Mouse (Mus musculus) heart, embryonic 15.5 days (tissue): Measurements from ENCODE around the gene Gria1. TPM values are rescaled to one million over a fixed set of nuclear protein-coding genes. Genes with fewer than 3 reads are reported as not detected.

Experiments used
- ATAC-seq: fragments of 200-750 bp; cut with Nextera tagmentation; replicated peaks from 2 replicates; pipeline ENCODE4 v1.8.0; 2017; ENCODE audit warnings: low read depth, moderate TSS enrichment; ENCODE audit not compliant: insufficient number of reproducible peaks, insufficient read depth, low FRiP score
- H3K27ac ChIP-seq: fragments of 300-500 bp; sonication (generic); 2 replicates; pipeline ENCODE4 v1.5.1; 2015; ENCODE audit warnings: mild to moderate bottlenecking, inconsistent platforms
- H3K27me3 ChIP-seq: fragments of 300-500 bp; sonication (generic); 2 replicates; pipeline ENCODE4 v1.6.1; 2015; ENCODE audit warnings: inconsistent platforms
- H3K36me3 ChIP-seq: fragments of 300-500 bp; sonication (generic); 2 replicates; pipeline ENCODE4 v1.6.1; 2015; ENCODE audit warnings: mild to moderate bottlenecking, inconsistent platforms
- H3K4me1 ChIP-seq: fragments of 300-500 bp; sonication (generic); replicated peaks from 2 replicates; pipeline ENCODE4 v1.6.1; 2015; ENCODE audit warnings: inconsistent platforms
- H3K4me2 ChIP-seq: fragments of 300-500 bp; sonication (generic); 2 replicates; pipeline ENCODE4 v1.6.1; 2015; ENCODE audit warnings: inconsistent platforms, mild to moderate bottlenecking, moderate library complexity
- H3K4me3 ChIP-seq: fragments of 300-500 bp; sonication (generic); 2 replicates; pipeline ENCODE4 v1.5.1; 2015; ENCODE audit warnings: mild to moderate bottlenecking, inconsistent platforms
- H3K9ac ChIP-seq: fragments of 300-500 bp; sonication (generic); 2 replicates; pipeline ENCODE4 v1.6.1; 2015; ENCODE audit warnings: mild to moderate bottlenecking, inconsistent platforms
- H3K9me3 ChIP-seq: fragments of 300-500 bp; sonication (generic); replicated peaks from 2 replicates; pipeline ENCODE4 v1.6.1; 2016; ENCODE audit warnings: inconsistent platforms
- WGBS: fragments of 180-500 bp; shearing (Covaris S2); methylation state at CpG from one replicate; pipeline ENCODE4 v1.1.7; 2015; ENCODE audit warnings: mixed read lengths; 5-methylcytosine and 5-hydroxymethylcytosine counted together
- polyA plus RNA-seq: library from polyadenylated mRNA; unstranded; fragments of >200 nt; fragmentation: Nextera tagmentation; extraction: Ambion mirVana; gene quantifications from 2 replicates; pipeline ENCODE4 v1.2.1, GENCODE M21; 2015

Gene Gria1
- polyA plus RNA-seq, 1 experiment from 2014 or later: 5.6 TPM

DNA sequence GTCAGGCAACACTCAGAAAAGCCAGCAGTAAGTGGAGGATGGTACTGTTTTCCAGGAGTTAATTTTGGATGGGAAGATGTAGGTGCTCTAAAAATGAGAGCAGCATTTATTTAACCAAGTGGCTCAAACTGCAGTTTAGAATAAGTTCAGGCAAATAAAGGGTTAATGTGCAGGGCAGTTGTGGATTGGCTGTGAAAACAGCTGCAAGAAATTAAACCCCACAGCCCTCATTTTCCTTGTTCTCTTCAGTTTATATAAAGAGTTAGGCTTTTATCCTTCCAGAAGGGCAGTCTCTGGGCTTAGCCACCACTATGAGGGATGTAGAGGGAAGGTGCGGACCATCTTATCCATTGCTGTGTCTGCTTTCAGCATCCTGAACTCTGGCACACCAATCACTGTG, 225.2 kb downstream of the Gria1 start:
- Histone ChIP-seq H3K27me3 (no peaks in the 10 kb centered on the region), H3K9me3 (no peaks in the 10 kb centered on the region), H3K4me2 (no peak overlapping the region), H3K36me3 (no peaks in the 10 kb centered on the region), H3K4me3 (no peak overlapping the region), H3K27ac (no peak overlapping the region), H3K9ac (no peak overlapping the region), H3K4me1 (no peaks in the 10 kb centered on the region)
- no peak for ATAC-seq
- 72% methylated on average over 1 of the region's 1 CpGs for WGBS

DNA sequence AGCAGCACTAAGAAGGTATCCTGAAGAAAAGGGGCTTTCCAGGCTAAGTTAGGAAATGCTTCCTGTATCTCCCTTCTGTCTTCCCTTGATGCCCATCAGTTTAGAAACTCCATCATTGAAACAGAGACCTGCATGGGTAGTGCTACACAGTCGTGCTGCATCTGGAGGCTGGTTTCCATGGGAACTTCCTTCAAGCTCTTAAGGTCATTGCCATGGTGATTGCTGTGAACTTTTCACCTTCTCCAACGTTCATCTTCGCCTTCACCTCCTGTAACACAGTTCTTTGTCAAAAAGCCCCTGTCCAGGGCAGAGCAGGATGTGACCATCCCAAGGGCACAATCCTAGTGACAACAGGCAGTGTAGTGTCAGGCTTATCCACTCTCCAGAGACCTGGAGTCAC, 228.6 kb downstream of the Gria1 start:
- ATAC-seq: no peak
- Histone ChIP-seq H3K27me3 (no peaks in the 10 kb centered on the region), H3K9me3 (no peaks in the 10 kb centered on the region), H3K27ac (no peak overlapping the region), H3K36me3 (no peaks in the 10 kb centered on the region), H3K4me3 (no peak overlapping the region), H3K4me1 (no peaks in the 10 kb centered on the region), H3K9ac (no peak overlapping the region), H3K4me2 (no peak overlapping the region)
- 44% methylated on average over 3 of the region's 3 CpGs for WGBS

DNA sequence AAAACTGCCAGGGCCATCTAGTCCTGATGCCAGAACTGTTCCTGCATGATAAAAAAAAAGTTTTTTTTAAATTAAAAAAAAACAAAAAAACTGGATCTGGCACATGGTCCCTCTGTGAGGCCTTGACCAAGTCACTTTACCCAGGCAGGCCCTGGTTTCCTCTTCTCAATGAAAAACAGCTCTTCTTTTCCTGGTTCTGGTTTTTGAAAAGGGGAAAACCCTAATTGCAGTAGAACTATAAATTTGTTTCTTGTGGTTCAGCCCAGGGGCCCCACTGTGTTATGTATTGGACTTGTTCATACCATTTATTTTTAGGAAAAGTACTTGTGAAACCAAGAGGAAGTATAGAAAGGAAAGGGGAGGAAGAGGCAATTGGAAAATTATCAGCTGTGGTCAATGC, 232.6 kb downstream of the Gria1 start:
- ATAC-seq: no peak

DNA sequence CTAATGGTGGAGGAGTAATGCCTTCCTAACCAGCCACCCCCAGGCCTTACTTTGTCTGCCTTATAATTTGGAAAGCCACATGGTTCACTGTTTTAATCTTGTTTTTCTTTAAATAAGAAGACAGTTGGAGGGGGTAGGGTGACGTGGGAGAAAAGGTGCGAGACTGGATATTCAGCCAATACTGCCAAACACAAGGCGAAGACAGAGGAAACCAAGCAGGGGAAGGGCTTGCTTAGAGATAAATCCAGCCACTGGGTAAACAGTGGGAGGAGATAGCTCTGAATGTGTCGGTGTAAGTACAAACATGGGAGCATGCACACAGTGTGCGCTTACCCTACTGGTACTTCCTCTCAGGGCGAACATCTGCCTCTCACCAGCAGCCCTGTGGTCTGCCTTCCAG, 233.4 kb downstream of the Gria1 start:
- 48% methylated on average over 6 of the region's 6 CpGs for WGBS
- ATAC-seq: no peak; the same call in 1 of the 2 replicates

More for the DNA sequence above, 232.6 kb downstream of the Gria1 start:
- Histone ChIP-seq H3K27ac (no peak overlapping the region), H3K4me3 (no peak overlapping the region), H3K9me3 (no peaks in the 10 kb centered on the region), H3K4me2 (no peak overlapping the region), H3K27me3 (no peaks in the 10 kb centered on the region), H3K36me3 (no peaks in the 10 kb centered on the region), H3K4me1 (no peaks in the 10 kb centered on the region), H3K9ac (no peak overlapping the region)

DNA sequence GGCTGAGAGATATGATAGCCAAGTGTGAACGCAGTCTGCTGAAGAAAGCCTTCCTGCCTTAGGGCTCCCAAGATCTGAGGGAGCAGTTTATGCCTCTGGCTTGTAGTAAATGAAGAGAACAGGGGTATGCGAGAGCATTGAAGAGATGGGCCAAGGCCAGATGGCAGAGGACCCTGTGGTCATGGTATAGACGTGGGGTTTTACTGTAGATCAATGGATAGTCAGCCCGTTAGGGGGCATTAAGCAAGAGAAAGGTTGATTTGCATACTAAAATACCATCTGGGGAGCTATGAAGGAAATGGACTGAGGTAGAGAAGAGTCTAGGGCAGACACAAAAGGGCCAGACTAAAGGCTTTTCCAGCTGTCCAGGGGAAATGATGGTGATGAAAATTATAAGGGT, 237.7 kb downstream of the Gria1 start:
- no peaks in the 10 kb centered on the region for H3K27me3 ChIP-seq

More for the DNA sequence above, 233.4 kb downstream of the Gria1 start:
- Histone ChIP-seq H3K4me3 (no peak overlapping the region), H3K4me2 (no peak overlapping the region), H3K9ac (no peak overlapping the region), H3K9me3 (no peaks in the 10 kb centered on the region), H3K27me3 (no peaks in the 10 kb centered on the region), H3K27ac (no peak overlapping the region), H3K36me3 (no peaks in the 10 kb centered on the region), H3K4me1 (no peaks in the 10 kb centered on the region)

DNA sequence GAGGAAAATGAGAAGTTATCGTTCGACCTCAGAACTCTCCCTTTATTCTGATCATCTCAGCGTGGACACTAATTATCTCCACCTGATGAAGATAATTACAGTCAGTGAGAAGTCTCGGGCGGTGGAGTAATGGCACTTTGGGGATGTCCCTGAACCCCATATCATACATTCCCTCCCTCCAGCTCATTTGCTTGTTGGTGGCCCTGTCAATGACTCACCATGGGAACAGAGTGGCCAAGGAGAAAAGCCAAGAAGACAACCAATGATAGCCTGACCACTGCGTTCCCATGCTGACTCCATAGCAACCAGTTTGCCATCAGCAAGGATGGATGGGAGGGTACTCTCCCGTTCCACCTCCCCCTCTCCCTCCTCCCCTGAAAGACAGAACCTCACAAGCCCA, 238.9 kb downstream of the Gria1 start:
- no peak overlapping the region for H3K4me3 ChIP-seq
- H3K4me2 ChIP-seq: no peak overlapping the region
- 76% methylated on average over 7 of the region's 7 CpGs for WGBS
- H3K36me3 ChIP-seq: no peaks in the 10 kb centered on the region
- no peak overlapping the region for H3K27ac ChIP-seq
- H3K4me1 ChIP-seq: no peaks in the 10 kb centered on the region
- no peak for ATAC-seq
- H3K9ac ChIP-seq: no peak overlapping the region
- no peaks in the 10 kb centered on the region for H3K9me3 ChIP-seq
- H3K27me3 ChIP-seq: no peaks in the 10 kb centered on the region

More for the DNA sequence above, 237.7 kb downstream of the Gria1 start:
- no peak overlapping the region for H3K9ac ChIP-seq
- no peak for ATAC-seq
- H3K4me3 ChIP-seq: no peak overlapping the region
- H3K27ac ChIP-seq: no peak overlapping the region
- no peaks in the 10 kb centered on the region for H3K4me1 ChIP-seq
- H3K4me2 ChIP-seq: no peak overlapping the region
- 72% methylated on average over 4 of the region's 4 CpGs for WGBS
- no peaks in the 10 kb centered on the region for H3K9me3 ChIP-seq
- H3K36me3 ChIP-seq: no peaks in the 10 kb centered on the region

DNA sequence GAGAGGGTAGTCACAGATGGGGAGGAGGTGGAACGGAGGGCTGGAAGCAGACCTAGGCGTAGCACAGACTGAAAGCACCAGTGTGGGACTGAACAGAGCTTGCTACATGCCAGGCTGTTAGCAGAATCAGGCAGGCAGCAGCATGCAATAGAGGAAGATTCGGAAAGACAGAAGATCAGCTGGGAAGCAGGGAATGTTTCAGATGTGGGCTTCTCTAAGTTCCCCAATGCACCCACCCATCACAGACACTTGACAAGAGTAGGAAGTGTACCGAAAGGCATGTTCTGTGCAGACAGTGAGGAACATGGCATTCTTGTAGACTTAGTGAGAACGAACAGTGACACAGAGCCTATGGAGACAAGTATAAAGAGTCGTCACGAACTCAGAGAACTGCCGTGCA, 260.5 kb downstream of the Gria1 start:
- H3K4me3 ChIP-seq: no peak overlapping the region
- no peak overlapping the region for H3K4me2 ChIP-seq
- no peak for ATAC-seq
- no peaks in the 10 kb centered on the region for H3K36me3 ChIP-seq
- H3K9me3 ChIP-seq: no peaks in the 10 kb centered on the region
- 80% methylated on average over 8 of the region's 8 CpGs for WGBS
- H3K27ac ChIP-seq: no peak overlapping the region
- no peak overlapping the region for H3K9ac ChIP-seq
- H3K27me3 ChIP-seq: no peaks in the 10 kb centered on the region
- H3K4me1 ChIP-seq: no peaks in the 10 kb centered on the region

DNA sequence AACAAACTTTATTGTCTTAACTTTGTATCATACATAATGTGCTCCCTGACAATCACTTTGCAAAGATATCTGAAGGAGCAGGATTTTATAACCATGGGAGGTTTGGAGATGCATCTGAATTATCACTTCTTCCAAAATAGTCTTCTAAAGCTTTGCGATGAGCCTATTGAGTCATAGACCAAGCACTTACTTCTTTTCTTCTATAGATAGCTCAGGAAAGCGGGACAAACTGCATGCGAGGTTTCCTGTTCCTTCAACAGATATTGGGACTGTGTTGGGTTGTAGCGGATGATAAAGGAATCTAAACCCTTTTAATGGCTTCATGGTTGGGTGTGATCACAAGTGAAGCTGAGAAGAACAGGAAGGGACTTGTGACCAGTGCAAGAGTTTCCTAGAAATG, 263.5 kb downstream of the Gria1 start:
- Histone ChIP-seq H3K4me2 (no peak overlapping the region), H3K36me3 (no peaks in the 10 kb centered on the region), H3K27ac (no peak overlapping the region), H3K4me3 (no peak overlapping the region), H3K4me1 (peaks cover 7% of the 10 kb centered on the region), H3K9ac (no peak overlapping the region), H3K9me3 (no peaks in the 10 kb centered on the region), H3K27me3 (no peaks in the 10 kb centered on the region)
- no peak for ATAC-seq
- WGBS: 84% methylated on average over 4 of the region's 4 CpGs

DNA sequence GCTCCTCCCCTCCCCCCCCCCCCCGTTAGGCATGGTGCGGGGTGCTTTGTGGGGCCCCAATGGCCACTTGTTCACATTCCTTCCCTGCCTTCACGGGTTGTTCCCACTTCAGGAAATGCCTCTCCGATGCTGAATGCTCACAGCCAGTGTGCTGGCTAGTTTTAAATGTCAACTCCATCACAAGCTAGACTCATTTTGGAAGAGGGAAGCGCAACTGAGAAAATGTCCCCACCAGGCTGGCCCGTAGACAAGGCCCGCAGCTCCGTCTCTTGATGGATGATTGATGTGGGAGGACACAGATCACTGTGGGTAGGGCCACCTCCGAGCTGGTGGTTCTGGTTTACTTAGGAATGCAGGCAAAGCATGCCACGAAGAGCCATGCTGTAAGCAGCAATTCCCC, 266.9 kb downstream of the Gria1 start:
- H3K4me2 ChIP-seq: peak overlapping the region; percentile 51
- WGBS: 13% methylated on average over 10 of the region's 10 CpGs
- ATAC-seq: no peak
- H3K27me3 ChIP-seq: no peaks in the 10 kb centered on the region
- H3K27ac ChIP-seq: no peak overlapping the region
- no peaks in the 10 kb centered on the region for H3K36me3 ChIP-seq
- H3K9me3 ChIP-seq: no peaks in the 10 kb centered on the region
- peaks cover 7% of the 10 kb centered on the region for H3K4me1 ChIP-seq
- no peak overlapping the region for H3K4me3 ChIP-seq
- no peak overlapping the region for H3K9ac ChIP-seq

DNA sequence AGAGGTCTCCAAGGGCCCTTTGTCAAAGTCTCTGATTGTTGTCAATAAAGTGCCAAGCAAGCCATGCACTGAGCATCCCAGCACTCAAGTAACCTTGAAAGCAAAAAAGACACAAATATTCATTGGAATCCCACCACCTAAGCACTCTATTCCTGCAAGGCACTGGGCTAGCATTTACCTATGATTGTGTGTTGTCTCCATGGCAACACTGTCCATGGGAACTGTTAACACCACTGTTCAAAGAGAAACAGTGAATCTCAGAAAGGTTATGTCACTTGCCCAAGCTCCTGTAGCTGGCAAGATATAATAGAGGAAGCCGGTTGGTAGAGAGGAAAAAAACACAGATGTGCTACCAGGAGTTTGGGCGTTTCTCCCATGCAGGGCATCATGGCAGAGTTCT, 274.9 kb downstream of the Gria1 start:
- 80% methylated on average over 2 of the region's 2 CpGs for WGBS
- ATAC-seq: no peak
- H3K4me1 ChIP-seq: no peaks in the 10 kb centered on the region

DNA sequence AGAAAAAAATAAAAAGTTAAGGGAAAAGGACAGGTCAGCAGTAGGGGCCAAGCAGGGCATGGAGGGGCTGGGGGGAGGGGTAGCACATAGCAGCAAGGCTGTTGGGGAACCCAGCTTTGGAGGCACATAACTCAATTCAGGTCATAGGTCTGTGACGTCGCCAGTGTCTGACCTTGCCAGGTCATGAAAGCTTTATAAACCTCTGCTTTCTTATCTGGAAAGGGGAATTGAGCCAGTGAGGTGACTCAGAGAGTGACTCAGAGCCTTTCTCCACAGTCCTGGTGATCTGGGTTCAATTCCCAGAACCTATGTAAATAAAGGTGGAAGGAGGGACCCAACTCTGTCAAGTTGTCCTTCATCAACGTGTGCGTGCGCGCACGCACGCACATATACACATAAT, 286.2 kb downstream of the Gria1 start:
- Histone ChIP-seq H3K4me1 (no peaks in the 10 kb centered on the region), H3K36me3 (no peaks in the 10 kb centered on the region), H3K9ac (no peak overlapping the region), H3K27me3 (no peaks in the 10 kb centered on the region), H3K4me2 (no peak overlapping the region), H3K4me3 (no peak overlapping the region), H3K9me3 (no peaks in the 10 kb centered on the region), H3K27ac (no peak overlapping the region)
- ATAC-seq: no peak
- WGBS: 85% methylated on average over 8 of the region's 8 CpGs

More for the DNA sequence above, 274.9 kb downstream of the Gria1 start:
- H3K4me2 ChIP-seq: no peak overlapping the region
- no peak overlapping the region for H3K4me3 ChIP-seq
- H3K27me3 ChIP-seq: no peaks in the 10 kb centered on the region
- no peak overlapping the region for H3K9ac ChIP-seq
- H3K27ac ChIP-seq: no peak overlapping the region
- H3K9me3 ChIP-seq: no peaks in the 10 kb centered on the region
- H3K36me3 ChIP-seq: no peaks in the 10 kb centered on the region

DNA sequence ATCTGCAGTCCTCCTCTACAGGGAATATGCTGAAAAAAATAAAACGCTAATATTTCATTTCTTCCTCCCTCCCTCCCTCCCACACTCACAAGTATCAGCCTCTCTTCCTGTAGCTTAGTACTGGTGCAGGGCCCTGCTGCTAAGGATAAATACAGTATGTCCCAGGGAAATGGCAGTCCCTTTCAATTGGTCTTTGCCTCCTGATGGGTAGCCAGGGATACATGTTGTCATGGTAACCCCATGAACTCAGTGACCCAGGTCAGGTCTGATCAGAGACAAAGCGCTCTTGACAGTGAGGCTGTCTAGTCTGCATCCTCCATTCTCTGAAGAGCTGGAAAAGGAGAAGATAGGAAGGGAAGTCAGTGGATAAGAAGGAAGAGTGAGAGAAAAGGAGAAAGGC, 287.1 kb downstream of the Gria1 start:
- no peak overlapping the region for H3K4me3 ChIP-seq
- H3K9me3 ChIP-seq: no peaks in the 10 kb centered on the region
- no peak overlapping the region for H3K27ac ChIP-seq
- no peaks in the 10 kb centered on the region for H3K27me3 ChIP-seq
- 54% methylated on average over 2 of the region's 2 CpGs for WGBS
- no peak overlapping the region for H3K4me2 ChIP-seq
- H3K4me1 ChIP-seq: no peaks in the 10 kb centered on the region
- ATAC-seq: no peak
- H3K9ac ChIP-seq: no peak overlapping the region
- no peaks in the 10 kb centered on the region for H3K36me3 ChIP-seq

DNA sequence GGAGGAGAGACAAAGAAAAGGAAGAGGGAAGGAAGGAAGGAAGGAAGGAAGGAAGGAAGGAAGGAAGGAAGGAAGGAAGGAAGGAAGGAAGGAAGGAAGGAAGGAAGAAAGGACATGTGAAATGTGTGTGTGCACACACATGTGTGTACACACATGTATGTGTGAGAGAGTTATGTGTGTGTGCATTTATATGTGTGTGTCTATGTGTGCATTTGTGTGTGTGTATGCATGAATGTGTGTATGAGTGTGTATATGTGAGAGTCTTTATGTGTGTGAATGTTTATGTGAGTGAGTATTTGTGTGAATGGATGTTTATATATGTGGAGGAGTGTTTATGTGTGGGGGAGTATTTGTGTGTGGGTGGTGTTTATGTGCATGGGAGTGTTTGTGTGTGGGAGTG, 287.5 kb downstream of the Gria1 start:
- Histone ChIP-seq H3K27me3 (no peaks in the 10 kb centered on the region), H3K9me3 (no peaks in the 10 kb centered on the region), H3K27ac (no peak overlapping the region), H3K4me3 (no peak overlapping the region), H3K4me1 (no peaks in the 10 kb centered on the region), H3K36me3 (no peaks in the 10 kb centered on the region), H3K4me2 (no peak overlapping the region), H3K9ac (no peak overlapping the region)
- ATAC-seq: no peak
